Mouse (Mus musculus) neural tube, embryonic 13.5 days (tissue): ENCODE measurements at regions not wholly inside any gene's neighbourhood (a gene's known extent, or its start where the extent isn't known, plus 50 kb on each side); places are given as distances from the start of the nearest gene placed in this dataset.

ENCODE experiments used
- ATAC-seq: fragments of 200-750 bp; cut with Nextera tagmentation; 2 replicates; pipeline ENCODE4 v1.8.0; 2017; ENCODE audit warnings: low read depth, mild to moderate bottlenecking, moderate TSS enrichment, moderate library complexity
- H3K27ac ChIP-seq: fragments of 300-500 bp; sonication (generic); replicated peaks from 2 replicates; pipeline ENCODE4 v1.5.1; 2015; ENCODE audit warnings: moderate library complexity, mild to moderate bottlenecking, inconsistent platforms
- H3K27me3 ChIP-seq: fragments of 300-500 bp; sonication (generic); 2 replicates; pipeline ENCODE4 v1.6.1; 2015; ENCODE audit warnings: mild to moderate bottlenecking, inconsistent platforms
- H3K36me3 ChIP-seq: fragments of 300-500 bp; sonication (generic); 2 replicates; pipeline ENCODE4 v1.6.1; 2015; ENCODE audit warnings: mild to moderate bottlenecking, inconsistent platforms
- H3K4me1 ChIP-seq: fragments of 300-500 bp; sonication (generic); replicated peaks from 2 replicates; pipeline ENCODE4 v1.6.1; 2015; ENCODE audit warnings: inconsistent platforms
- H3K4me2 ChIP-seq: fragments of 300-500 bp; sonication (generic); 2 replicates; pipeline ENCODE4 v1.6.1; 2015; ENCODE audit warnings: inconsistent platforms, mild to moderate bottlenecking, moderate library complexity
- H3K4me3 ChIP-seq: fragments of 300-500 bp; sonication (generic); 2 replicates; pipeline ENCODE4 v1.5.1; 2015; ENCODE audit warnings: mild to moderate bottlenecking, inconsistent platforms
- H3K9ac ChIP-seq: fragments of 300-500 bp; sonication (generic); 2 replicates; pipeline ENCODE4 v1.6.1; 2015; ENCODE audit warnings: moderate library complexity, mild to moderate bottlenecking, inconsistent platforms
- H3K9me3 ChIP-seq: fragments of 300-500 bp; sonication (generic); 2 replicates; pipeline ENCODE4 v1.6.1; 2016; ENCODE audit warnings: inconsistent platforms
- WGBS: fragments of 180-500 bp; shearing (Covaris S2); methylation state at CpG from one replicate; pipeline ENCODE4 v1.1.7; 2015; 5-methylcytosine and 5-hydroxymethylcytosine counted together

DNA sequence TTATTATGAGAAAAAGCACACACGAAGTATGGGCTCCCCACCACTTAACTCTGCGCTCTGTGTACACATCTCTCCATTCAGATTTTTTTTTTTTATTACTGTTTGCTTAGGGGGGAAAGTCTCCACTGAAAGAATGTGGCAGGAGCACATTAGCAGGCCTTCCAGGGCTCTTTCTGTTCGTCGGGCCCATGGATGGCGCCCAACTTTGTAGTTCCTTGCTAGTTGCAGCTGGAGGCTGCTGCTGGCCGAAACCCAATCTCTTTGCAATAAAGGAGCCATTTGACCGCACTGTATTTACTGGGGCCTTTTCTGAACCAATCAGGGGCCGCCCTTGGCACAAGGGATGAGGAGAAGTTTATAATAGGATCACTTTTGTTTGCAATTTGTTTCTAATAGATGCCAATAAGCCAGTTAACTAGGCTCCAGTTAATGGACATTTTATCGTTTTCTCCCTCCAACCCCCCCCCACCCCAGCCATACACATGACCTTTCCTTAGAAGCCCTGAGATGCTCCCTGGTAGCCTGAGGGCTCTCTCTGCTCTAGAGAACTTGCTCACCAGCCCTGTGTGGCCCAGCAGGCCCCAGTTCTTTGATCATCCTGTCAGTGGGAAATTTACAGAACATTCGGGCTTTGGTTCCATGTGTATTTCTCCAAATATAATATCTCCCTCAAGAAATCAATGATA is 104.3 kb downstream of the Evx1 start:
- Histone ChIP-seq H3K36me3 (no peaks in the 10 kb centered on the region), H3K4me1 (peaks cover 27% of the 10 kb centered on the region), H3K9me3 (no peaks in the 10 kb centered on the region), H3K27ac (no peak overlapping the region), H3K4me3 (no peak overlapping the region), H3K4me2 (no peak overlapping the region), H3K27me3 (0 out of 2 replicates have a peak, but pooled peaks cover 2% of the 10 kb centered on the region), H3K9ac (no peak overlapping the region)
- ATAC-seq: peak; percentile 36; the same call in 1 of the 2 replicates
- 37% methylated on average over 10 of the region's 10 CpGs for WGBS

DNA sequence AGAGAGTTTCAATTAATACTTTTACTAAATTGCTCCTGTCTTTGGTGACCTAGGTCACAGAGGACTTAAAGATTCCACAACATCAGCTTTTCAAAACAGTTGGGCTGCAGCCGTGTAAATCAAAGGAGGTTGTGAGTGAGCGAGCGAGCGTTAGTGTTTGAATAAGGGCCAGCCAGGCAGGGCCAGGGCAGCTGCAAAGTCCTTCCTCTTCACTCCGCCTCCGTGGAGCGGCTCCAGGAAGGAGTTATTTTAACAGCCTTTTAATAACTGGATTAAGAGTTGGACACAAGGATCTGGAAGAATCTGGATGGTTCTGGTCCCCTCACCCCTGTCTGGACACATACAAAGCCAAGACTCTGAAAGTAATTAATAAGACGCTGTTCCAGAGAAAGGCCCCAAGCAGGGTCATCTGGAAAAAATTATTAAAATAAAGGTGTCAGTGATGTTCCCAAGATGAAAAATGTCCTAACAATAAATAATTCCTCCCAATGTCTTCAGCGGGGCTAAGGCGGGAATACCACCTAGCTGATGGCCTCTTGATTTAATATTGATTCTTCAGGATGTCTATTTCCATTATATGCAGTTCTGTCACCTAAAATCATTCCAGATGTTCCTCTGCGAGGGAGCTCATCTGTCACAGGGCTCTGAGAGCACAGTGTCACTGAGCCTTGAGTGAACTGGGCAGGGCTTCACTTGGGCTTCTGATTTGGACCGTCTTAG is 105.3 kb downstream of the Evx1 start:
- no peak overlapping the region for H3K9ac ChIP-seq
- ATAC-seq: no peak
- peaks cover 33% of the 10 kb centered on the region for H3K4me1 ChIP-seq
- no peak overlapping the region for H3K4me3 ChIP-seq
- H3K27ac ChIP-seq: no peak overlapping the region
- WGBS: 42% methylated on average over 12 of the region's 12 CpGs
- no peaks in the 10 kb centered on the region for H3K9me3 ChIP-seq
- H3K27me3 ChIP-seq: 0 out of 2 replicates have a peak, but pooled peaks cover 2% of the 10 kb centered on the region
- H3K36me3 ChIP-seq: no peaks in the 10 kb centered on the region
- H3K4me2 ChIP-seq: no peak overlapping the region

DNA sequence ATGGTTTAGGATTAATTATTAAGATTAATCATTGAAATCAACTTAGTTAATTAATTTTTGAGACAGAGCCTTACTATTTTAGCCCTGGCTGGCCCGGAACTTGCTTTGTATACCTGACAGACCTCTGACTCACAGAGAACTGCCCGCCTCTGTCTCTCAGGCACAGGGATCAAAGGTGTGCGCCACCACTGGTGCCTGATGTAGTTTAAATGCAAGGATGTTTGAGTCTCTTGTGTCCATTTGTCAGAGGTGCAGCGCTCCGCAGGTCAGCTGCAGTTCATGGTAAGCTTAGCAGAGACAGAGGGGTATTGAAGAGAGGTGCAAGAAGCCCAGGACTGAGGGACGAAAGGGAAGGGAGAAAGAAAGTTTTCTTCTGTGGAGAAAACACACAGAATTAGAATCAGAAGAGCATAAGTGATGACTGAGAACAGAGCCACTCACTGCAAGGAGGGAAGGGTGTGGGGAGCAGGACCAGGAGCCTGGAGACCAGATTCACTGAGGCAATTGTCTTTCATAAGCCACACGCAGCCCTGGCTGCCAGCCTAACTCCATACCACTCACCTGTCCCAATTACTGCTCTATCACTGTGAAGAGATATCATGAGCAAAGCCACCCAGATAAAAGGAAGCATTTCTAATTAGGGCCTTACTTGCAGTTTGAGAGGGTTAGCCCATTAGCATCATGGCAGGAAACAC is 107.1 kb downstream of the Evx1 start:
- Histone ChIP-seq H3K9me3 (no peaks in the 10 kb centered on the region), H3K27ac (no peak overlapping the region)
- whole genome bisulfite sequencing: 84% methylated on average over 7 of the region's 7 CpGs

DNA sequence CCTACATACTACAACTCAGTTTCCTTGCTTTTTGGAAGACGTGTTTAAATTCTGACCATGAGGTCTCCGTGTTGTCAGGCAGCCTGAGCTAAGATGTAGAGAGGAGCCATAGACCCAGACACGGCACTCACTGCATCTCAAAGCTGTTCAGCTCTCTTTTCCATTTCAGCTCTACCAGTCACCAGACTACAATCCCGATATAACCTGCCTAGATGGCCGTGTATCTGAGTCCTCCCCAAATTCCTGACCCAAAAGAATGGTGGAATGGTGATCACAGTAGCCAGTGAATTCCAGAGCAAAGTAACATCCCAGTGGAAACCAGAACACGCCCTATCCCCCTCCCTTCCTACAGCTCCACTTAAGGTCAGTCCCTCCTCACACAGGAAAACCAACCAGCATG is 108.5 kb downstream of the Evx1 start:
- ATAC-seq: no peak
- Histone ChIP-seq H3K4me2 (no peak overlapping the region), H3K9ac (no peak overlapping the region), H3K4me3 (no peak overlapping the region), H3K27ac (no peak overlapping the region), H3K27me3 (0 out of 2 replicates have a peak, but pooled peaks cover 2% of the 10 kb centered on the region), H3K4me1 (peaks cover 28% of the 10 kb centered on the region), H3K9me3 (no peaks in the 10 kb centered on the region), H3K36me3 (no peaks in the 10 kb centered on the region)
- WGBS: 87% methylated on average over 6 of the region's 6 CpGs

More for the DNA sequence above, 107.1 kb downstream of the Evx1 start:
- Histone ChIP-seq H3K36me3 (no peaks in the 10 kb centered on the region), H3K27me3 (0 out of 2 replicates have a peak, but pooled peaks cover 2% of the 10 kb centered on the region), H3K4me2 (no peak overlapping the region), H3K4me3 (no peak overlapping the region), H3K9ac (no peak overlapping the region), H3K4me1 (peaks cover 33% of the 10 kb centered on the region)
- no peak for ATAC-seq

DNA sequence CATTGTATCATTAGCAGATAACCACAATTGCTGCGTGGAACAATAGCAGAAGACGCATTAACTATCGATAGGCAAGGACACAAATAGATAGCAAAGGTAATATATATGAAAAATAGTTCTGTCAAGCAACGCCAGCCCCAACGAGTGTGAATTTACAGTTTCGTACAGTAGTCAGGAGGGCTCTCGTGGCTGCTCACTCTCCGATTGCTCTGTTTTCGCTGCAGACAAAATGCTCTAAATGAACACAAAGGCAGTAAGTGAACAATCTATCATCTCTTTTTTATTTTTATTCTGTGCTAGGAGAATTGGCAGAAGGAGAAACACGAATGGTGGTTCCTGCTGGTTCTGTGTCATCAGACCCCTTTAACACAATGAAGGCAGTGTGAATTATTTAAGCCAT is 109.4 kb downstream of the Evx1 start:
- Histone ChIP-seq H3K9me3 (no peaks in the 10 kb centered on the region), H3K4me3 (no peak overlapping the region), H3K36me3 (no peaks in the 10 kb centered on the region), H3K27me3 (0 out of 2 replicates have a peak, but pooled peaks cover 2% of the 10 kb centered on the region), H3K4me1 (peaks cover 19% of the 10 kb centered on the region), H3K9ac (no peak overlapping the region), H3K27ac (no peak overlapping the region), H3K4me2 (no peak overlapping the region)
- WGBS: 71% methylated on average over 10 of the region's 10 CpGs
- no peak for ATAC-seq

DNA sequence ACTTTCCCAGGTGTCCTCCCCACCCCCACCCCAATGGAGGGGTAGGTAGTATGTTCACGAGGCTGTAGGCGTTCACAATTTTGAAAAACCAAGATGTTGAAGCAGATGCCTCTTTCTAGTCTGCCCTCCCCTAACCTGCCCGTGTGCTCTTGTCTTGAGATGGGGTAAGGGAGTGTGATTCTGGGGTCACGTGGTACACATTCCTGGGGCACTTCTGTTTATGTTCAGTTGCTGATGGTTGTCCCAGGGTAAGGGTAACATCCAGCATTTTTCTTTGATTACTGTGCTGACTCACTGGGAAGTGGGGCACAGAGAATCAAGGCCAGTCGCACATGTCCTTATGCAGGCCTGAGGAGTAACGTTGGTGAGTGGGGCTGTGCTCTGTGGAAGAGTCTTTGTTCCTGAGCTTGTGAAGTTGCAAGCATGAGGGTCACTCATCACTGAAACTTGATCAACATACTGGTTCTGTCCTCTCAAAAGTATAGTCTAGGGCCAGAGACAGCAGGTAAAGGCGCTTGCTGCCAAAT is 110.3 kb downstream of the Evx1 start:
- 86% methylated on average over 7 of the region's 7 CpGs for WGBS
- no peaks in the 10 kb centered on the region for H3K9me3 ChIP-seq
- H3K9ac ChIP-seq: no peak overlapping the region
- 0 out of 2 replicates have a peak, but pooled peaks cover 2% of the 10 kb centered on the region for H3K27me3 ChIP-seq
- peaks cover 12% of the 10 kb centered on the region for H3K4me1 ChIP-seq
- no peak overlapping the region for H3K4me3 ChIP-seq
- ATAC-seq: no peak
- H3K27ac ChIP-seq: no peak overlapping the region
- H3K4me2 ChIP-seq: no peak overlapping the region
- H3K36me3 ChIP-seq: no peaks in the 10 kb centered on the region

DNA sequence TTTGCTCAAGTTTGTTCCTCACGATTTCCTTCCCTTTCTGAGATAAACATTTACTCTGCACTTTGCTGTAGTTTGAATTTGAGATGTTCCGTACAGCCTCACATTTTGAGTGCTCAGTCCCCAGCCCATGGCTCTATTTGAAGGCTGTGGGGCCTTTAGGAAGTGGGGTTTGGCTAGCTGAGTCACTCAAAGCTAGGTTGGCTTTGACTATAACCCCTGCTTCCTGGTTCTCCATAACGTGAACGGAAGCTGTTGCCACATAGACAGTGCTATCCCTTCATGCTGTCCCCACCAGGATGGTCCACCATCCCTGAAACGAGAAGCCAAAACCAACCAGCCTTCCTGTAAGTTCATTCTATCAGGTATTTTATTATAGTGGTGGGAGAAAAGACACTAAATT is 111.1 kb downstream of the Evx1 start:
- no peaks in the 10 kb centered on the region for H3K36me3 ChIP-seq
- no peak overlapping the region for H3K27ac ChIP-seq
- no peak for ATAC-seq

DNA sequence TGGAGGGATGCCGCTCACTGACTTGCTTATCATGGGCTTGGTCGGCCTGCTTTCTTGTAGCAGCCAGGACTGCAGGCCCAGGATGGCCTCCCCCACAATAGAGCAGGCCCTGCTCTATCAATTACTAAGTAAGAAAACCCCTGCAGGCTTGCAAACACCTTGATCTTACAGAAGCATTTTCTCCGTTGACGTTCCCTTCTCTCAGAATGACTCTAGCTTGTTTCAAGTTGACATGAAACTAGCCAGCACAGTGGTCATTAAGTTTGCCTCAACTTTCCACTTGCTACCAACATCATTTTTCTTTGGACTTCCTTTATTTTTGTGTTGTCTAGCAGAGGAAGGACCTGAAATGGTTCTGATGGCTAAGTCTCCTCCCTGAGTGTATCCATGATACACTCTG is 111.8 kb downstream of the Evx1 start:
- Histone ChIP-seq H3K27me3 (no peaks in the 10 kb centered on the region), H3K9ac (no peak overlapping the region), H3K4me3 (no peak overlapping the region), H3K9me3 (no peaks in the 10 kb centered on the region), H3K4me2 (no peak overlapping the region), H3K27ac (no peak overlapping the region), H3K4me1 (0 out of 2 replicates have a peak, but pooled peaks cover 5% of the 10 kb centered on the region), H3K36me3 (no peaks in the 10 kb centered on the region)
- ATAC-seq: no peak
- WGBS: 94% methylated on average over 4 of the region's 4 CpGs

More for the DNA sequence above, 111.1 kb downstream of the Evx1 start:
- Histone ChIP-seq H3K4me3 (no peak overlapping the region), H3K4me1 (0 out of 2 replicates have a peak, but pooled peaks cover 5% of the 10 kb centered on the region), H3K4me2 (no peak overlapping the region), H3K27me3 (no peaks in the 10 kb centered on the region), H3K9me3 (no peaks in the 10 kb centered on the region), H3K9ac (no peak overlapping the region)
- 89% methylated on average over 5 of the region's 5 CpGs for WGBS

DNA sequence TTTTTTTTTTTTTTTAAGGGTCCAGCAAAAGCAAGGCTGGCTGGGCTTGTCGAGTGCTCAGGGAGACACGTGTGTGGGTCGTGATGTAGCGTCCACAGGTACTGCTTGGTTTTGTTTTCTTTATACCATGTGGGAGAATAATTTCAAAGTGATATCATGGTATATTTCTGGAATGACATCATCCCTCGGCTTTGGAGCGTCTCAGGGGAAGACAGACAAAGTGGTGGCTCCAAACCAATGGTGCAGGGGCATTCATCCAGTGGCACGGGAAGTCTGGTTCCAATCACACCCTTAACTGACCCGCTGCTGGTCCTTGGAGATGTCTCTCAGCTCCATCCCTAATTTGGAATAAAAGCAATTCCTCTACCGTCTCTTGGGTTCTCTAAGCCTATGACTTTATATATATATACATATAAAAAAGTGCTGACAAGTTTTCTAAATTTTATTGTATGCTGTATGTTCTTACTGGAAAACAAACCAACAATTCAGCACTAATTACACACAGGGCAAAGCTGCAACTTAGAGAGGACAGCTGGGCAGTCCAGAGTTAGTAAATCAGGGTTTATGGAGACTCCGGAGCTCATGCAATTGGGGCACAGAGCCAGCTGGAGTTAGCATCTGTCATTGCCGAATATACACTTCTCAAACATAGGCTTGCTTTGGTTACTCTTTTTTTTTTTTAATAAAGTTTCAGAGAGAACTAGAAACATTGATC is 115.3 kb downstream of the Evx1 start:
- H3K9me3 ChIP-seq: no peaks in the 10 kb centered on the region
- H3K4me1 ChIP-seq: no peaks in the 10 kb centered on the region
- ATAC-seq: no peak
- H3K27ac ChIP-seq: no peak overlapping the region
- WGBS: 76% methylated on average over 11 of the region's 11 CpGs
- H3K27me3 ChIP-seq: no peaks in the 10 kb centered on the region
- H3K4me3 ChIP-seq: no peak overlapping the region
- H3K36me3 ChIP-seq: no peaks in the 10 kb centered on the region
- H3K9ac ChIP-seq: no peak overlapping the region
- no peak overlapping the region for H3K4me2 ChIP-seq

DNA sequence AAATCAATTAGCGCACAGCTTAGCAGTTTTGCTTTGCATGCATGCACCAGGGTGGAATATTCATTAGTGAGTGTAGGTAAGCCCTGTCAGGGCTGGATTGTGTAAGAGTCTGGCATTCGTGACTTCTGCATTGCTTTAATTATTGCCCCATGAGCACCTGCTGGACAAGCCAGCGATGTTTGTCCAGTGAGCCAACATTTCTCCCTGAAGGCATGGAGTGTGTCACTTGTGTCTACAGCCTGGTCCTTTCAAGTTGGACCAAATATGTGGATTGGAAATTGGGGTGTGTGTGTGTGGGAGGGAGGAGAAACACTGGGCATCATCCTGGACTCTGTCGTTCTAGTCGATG is 115.9 kb downstream of the Evx1 start:
- H3K4me1 ChIP-seq: no peaks in the 10 kb centered on the region
- H3K27ac ChIP-seq: no peak overlapping the region
- H3K9me3 ChIP-seq: no peaks in the 10 kb centered on the region
- H3K9ac ChIP-seq: no peak overlapping the region
- no peaks in the 10 kb centered on the region for H3K36me3 ChIP-seq
- no peak for ATAC-seq
- H3K27me3 ChIP-seq: no peaks in the 10 kb centered on the region
- no peak overlapping the region for H3K4me3 ChIP-seq
- WGBS: 89% methylated on average over 5 of the region's 5 CpGs
- H3K4me2 ChIP-seq: no peak overlapping the region

DNA sequence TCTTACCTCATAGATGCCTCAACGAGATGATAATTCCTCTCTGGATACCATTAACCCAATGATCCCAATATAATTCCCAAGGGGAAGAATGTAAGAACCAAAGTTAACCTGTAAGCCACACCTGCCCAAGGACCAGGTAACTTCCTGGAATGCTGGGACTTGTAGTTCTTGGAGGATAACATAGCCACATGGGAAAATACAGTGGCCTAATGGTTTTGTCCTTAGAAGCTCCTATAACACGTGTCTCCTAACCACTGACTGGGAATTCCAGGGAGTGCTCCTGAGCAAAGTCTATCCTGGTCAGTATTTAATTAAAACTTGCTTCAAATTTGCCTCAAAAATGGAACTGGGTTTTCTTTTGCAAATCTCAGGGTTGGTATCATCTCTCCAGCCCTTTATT is 119.9 kb downstream of the Evx1 start:
- 80% methylated on average over 2 of the region's 2 CpGs for WGBS

More for the DNA sequence above, 119.9 kb downstream of the Evx1 start:
- Histone ChIP-seq H3K36me3 (no peaks in the 10 kb centered on the region), H3K9ac (no peak overlapping the region), H3K4me1 (no peaks in the 10 kb centered on the region), H3K27me3 (no peaks in the 10 kb centered on the region), H3K27ac (no peak overlapping the region), H3K9me3 (no peaks in the 10 kb centered on the region), H3K4me2 (no peak overlapping the region), H3K4me3 (no peak overlapping the region)
- no peak for ATAC-seq
